Mouse (Mus musculus): ENCODE data around the gene Cyb5rl.

Gene Cyb5rl

GRCm38 (mm10) chr4:107061560-107061959 lies 5.2 kb upstream of the Cyb5rl start:
- DNase-seq (ENCODE audit: low read depth, low spot score), result no peak

- no peak for DNase-seq (ENCODE audit: low read depth, low spot score)
These were observed 3.6 kb upstream of the Cyb5rl start for GRCm38 (mm10) chr4:107063214-107063613.

- DNase-seq (ENCODE audit: low read depth, low spot score), result no peak
These were observed 2.2 kb upstream of the Cyb5rl start for GRCm38 (mm10) chr4:107064394-107065098.

GRCm38 (mm10) chr4:107067151-107067840 lies 508 bp downstream of the Cyb5rl start:
- DNase-seq (ENCODE audit: low read depth, low spot score), result no peak

GRCm38 (mm10) chr4:107072343-107072742 lies 5.6 kb downstream of the Cyb5rl start:
- DNase-seq (ENCODE audit: low read depth, low spot score), result no peak

GRCm38 (mm10) chr4:107075456-107075855 lies 8.7 kb downstream of the Cyb5rl start:
- DNase-seq (ENCODE audit: low read depth, low spot score), result peak; percentile 38

GRCm38 (mm10) chr4:107078894-107079293 lies 12.1 kb downstream of the Cyb5rl start:
- DNase-seq (ENCODE audit: low read depth, low spot score), result no peak

- no peak for DNase-seq (ENCODE audit: low read depth, low spot score)
These were observed 12.9 kb downstream of the Cyb5rl start for GRCm38 (mm10) chr4:107079716-107080115.

- no peak for DNase-seq (ENCODE audit: low read depth, low spot score)
These were observed 15.4 kb downstream of the Cyb5rl start for GRCm38 (mm10) chr4:107082185-107082584.

- no peak for DNase-seq (ENCODE audit: low read depth, low spot score)
These were observed 16.3 kb downstream of the Cyb5rl start for GRCm38 (mm10) chr4:107083126-107083525.

GRCm38 (mm10) chr4:107084343-107084742 lies 17.6 kb downstream of the Cyb5rl start:
- no peak for DNase-seq (ENCODE audit: low read depth, low spot score)

GRCm38 (mm10) chr4:107084858-107085257 lies 18.1 kb downstream of the Cyb5rl start:
- DNase-seq (ENCODE audit: low read depth, low spot score), result peak; percentile 79

GRCm38 (mm10) chr4:107091696-107092095 lies 24.9 kb downstream of the Cyb5rl start:
- no peak for DNase-seq (ENCODE audit: low read depth, low spot score)

- DNase-seq (ENCODE audit: low read depth, low spot score), result no peak
These were observed 27.8 kb downstream of the Cyb5rl start for GRCm38 (mm10) chr4:107094484-107095187.

GRCm38 (mm10) chr4:107096043-107096442 lies 29.3 kb downstream of the Cyb5rl start:
- DNase-seq (ENCODE audit: low read depth, low spot score), result no peak

GRCm38 (mm10) chr4:107096841-107097373 lies 30.1 kb downstream of the Cyb5rl start, which contains the start of gene Cdcp2:
Gene Cdcp2, plus strand, starts transcription at chr4:107096891.
- DNase-seq (ENCODE audit: low read depth, low spot score), result no peak

GRCm38 (mm10) chr4:107097871-107098270 lies 31.1 kb downstream of the Cyb5rl start:
- no peak for DNase-seq (ENCODE audit: low read depth, low spot score)

- DNase-seq (ENCODE audit: low read depth, low spot score), result no peak
These were observed 31.6 kb downstream of the Cyb5rl start for GRCm38 (mm10) chr4:107098375-107098774.

GRCm38 (mm10) chr4:107098791-107099525 lies 32.2 kb downstream of the Cyb5rl start:
- DNase-seq (ENCODE audit: low read depth, low spot score), result no peak

GRCm38 (mm10) chr4:107102220-107102619 lies 35.4 kb downstream of the Cyb5rl start:
- no peak for DNase-seq (ENCODE audit: low read depth, low spot score)

GRCm38 (mm10) chr4:107106777-107107176 lies 40.0 kb downstream of the Cyb5rl start:
- DNase-seq (ENCODE audit: low read depth, low spot score), result no peak
